ENCODE assay signal across 7 mouse cellular contexts in genomic region chr1:40171878-40172277, GRCm38 (mm10). TPM values are rescaled to one million over a fixed set of nuclear protein-coding genes. Genes with fewer than 3 reads are reported as not detected.
DNase-seq lines count a peak whose midpoint lies in the region; ATAC-seq and TF ChIP-seq lines count a peak whose summit lies in the region.

No protein-coding gene starts in this region.

- TF ChIP-seq EP300 in liver, postnatal 0 days (IDR thresholded peaks at IDR 0.05; ENCODE audit: low read depth): peak; percentile 55; the same call in 1 of the 2 replicates

- H3K4me1 ChIP-seq in liver, postnatal 0 days (ENCODE audit: insufficient read depth): peaks cover 15% of the 10 kb centered on the region

- no peak overlapping the region for H3K4me2 ChIP-seq in liver, postnatal 0 days (ENCODE audit: low read depth, low read length)

- DNase-seq in ovary, postnatal 14 days (ENCODE audit: low spot score): peak; percentile 13
- DNase-seq in ovary, postnatal 36 days (ENCODE audit: low spot score): no peak
- DNase-seq in frontal cortex, postnatal 36 days (ENCODE audit: low spot score in 2 of 2): peak; percentile 44 to 54
- DNase-seq in kidney, adult 8-10 months: peak; percentile 38 to 46
- DNase-seq in liver, postnatal 0 days: no peak
- no peak for DNase-seq in thymus, postnatal 14 days
- no peak for DNase-seq in spleen, postnatal 14 days (ENCODE audit: low spot score in 2 of 2)

- no peak for ATAC-seq in liver, postnatal 0 days

- H3K9me3 ChIP-seq in liver, postnatal 0 days (ENCODE audit: low read length): no peaks in the 10 kb centered on the region

- no peak overlapping the region for H3K9ac ChIP-seq in liver, postnatal 0 days (replicated peaks)

- TF ChIP-seq CTCF in liver, postnatal 0 days (IDR thresholded peaks at IDR 0.05; ENCODE audit: low read depth): no peak

- no peaks in the 10 kb centered on the region for H3K36me3 ChIP-seq in liver, postnatal 0 days (replicated peaks; ENCODE audit: insufficient read depth, low read length)

- H3K27ac ChIP-seq in liver, postnatal 0 days (ENCODE audit: low read depth): no peak overlapping the region

- no peak overlapping the region for H3K4me3 ChIP-seq in liver, postnatal 0 days (ENCODE audit: low read depth, low read length)

- no peaks in the 10 kb centered on the region for H3K27me3 ChIP-seq in liver, postnatal 0 days (ENCODE audit: insufficient read depth, low read length)

- WGBS in liver, postnatal 0 days (ENCODE audit: insufficient replicate concordance): 57% methylated on average over 5 of the region's 5 CpGs

RNA-seq across cellular contexts. Expression of gene Il1r1, which starts 53.0 kb away (rescaled TPM):
- polyA plus RNA-seq in liver, postnatal 0 days (2015; fragmentation: Nextera tagmentation; extraction: Ambion mirVana): 12.7 and 15.1 TPM in 2 replicates

Comparison
In these comparisons a context has a peak if more than half of its experiments do, and no peak if none do; other contexts are left out.
1. DNase-seq: peak in ovary, postnatal 14 days (single experiment), frontal cortex, postnatal 36 days (2 of 2) and kidney, adult 8-10 months (2 of 2); none in ovary, postnatal 36 days (single experiment), liver, postnatal 0 days (single experiment), thymus, postnatal 14 days (single experiment) and spleen, postnatal 14 days (0 of 2).